Mouse (Mus musculus) hindbrain, embryonic 11.5 days (tissue): ENCODE measurements at regions not wholly inside any gene's neighbourhood (a gene's known extent, or its start where the extent isn't known, plus 50 kb on each side); places are given as distances from the start of the nearest gene placed in this dataset.

Source experiments
- ATAC-seq: fragments of 200-750 bp; cut with Nextera tagmentation; 2 replicates; pipeline ENCODE4 v1.8.0; 2017; ENCODE audit warnings: mild to moderate bottlenecking, moderate TSS enrichment, moderate library complexity; ENCODE audit not compliant: low FRiP score
- DNase-seq: peaks from one replicate; pipeline ENCODE4 v3.0.0-alpha.2; 2015; ENCODE audit warnings: low spot score
- H3K27ac ChIP-seq: fragments of 300-500 bp; sonication (generic); 2 replicates; pipeline ENCODE4 v1.5.1; 2014; ENCODE audit warnings: mild to moderate bottlenecking, low read depth, low read length
- H3K27me3 ChIP-seq: fragments of 300-500 bp; sonication (generic); 2 replicates; pipeline ENCODE4 v1.6.1; 2014; ENCODE audit warnings: mild to moderate bottlenecking, low read length, moderate library complexity, mixed read lengths; ENCODE audit not compliant: control insufficient read depth, insufficient read depth
- H3K36me3 ChIP-seq: fragments of 300-500 bp; sonication (generic); 2 replicates; pipeline ENCODE4 v1.6.1; 2014; ENCODE audit warnings: mild to moderate bottlenecking, low read length, moderate library complexity, mixed read lengths; ENCODE audit not compliant: control insufficient read depth, insufficient read depth
- H3K4me1 ChIP-seq: fragments of 300-500 bp; sonication (generic); replicated peaks from 2 replicates; pipeline ENCODE4 v1.6.1; 2014; ENCODE audit warnings: low read length, mixed read lengths; ENCODE audit not compliant: control insufficient read depth, insufficient read depth
- H3K4me2 ChIP-seq: fragments of 300-500 bp; sonication (generic); replicated peaks from 2 replicates; pipeline ENCODE4 v1.6.1; 2014; ENCODE audit warnings: mild to moderate bottlenecking, low read depth, low read length
- H3K4me3 ChIP-seq: fragments of 300-500 bp; sonication (generic); 2 replicates; pipeline ENCODE4 v1.5.1; 2014; ENCODE audit warnings: low read depth, low read length
- H3K9ac ChIP-seq: fragments of 300-500 bp; sonication (generic); 2 replicates; pipeline ENCODE4 v1.6.1; 2014; ENCODE audit warnings: low read depth, low read length
- H3K9me3 ChIP-seq: fragments of 300-500 bp; sonication (generic); 2 replicates; pipeline ENCODE4 v1.6.1; 2016; ENCODE audit warnings: low read length; ENCODE audit not compliant: control insufficient read depth
- WGBS: fragments of 180-500 bp; shearing (Covaris S2); extraction: QIAGEN DNeasy Blood & Tissue Kit; methylation state at CpG from one replicate; pipeline ENCODE4 v1.1.7; 2014; 5-methylcytosine and 5-hydroxymethylcytosine counted together

- no peaks in the 10 kb centered on the region for H3K9me3 ChIP-seq
- DNase-seq (no peak), ATAC-seq (no peak)
- H3K27ac ChIP-seq: no peak overlapping the region
- no peaks in the 10 kb centered on the region for H3K36me3 ChIP-seq
- no peak overlapping the region for H3K9ac ChIP-seq
- H3K27me3 ChIP-seq: no peaks in the 10 kb centered on the region
- 83% methylated on average over 3 of the region's 3 CpGs for WGBS
- no peak overlapping the region for H3K4me2 ChIP-seq
- no peaks in the 10 kb centered on the region for H3K4me1 ChIP-seq
- no peak overlapping the region for H3K4me3 ChIP-seq
Observed at GRCm38 (mm10) chr13:15950885-15951610, 60.6 kb upstream of the Inhba start.
